Mouse (Mus musculus): Measurements from ENCODE around the gene Wdr66.

- TF ChIP-seq CTCF (IDR thresholded peaks at IDR 0.05; ENCODE audit: low read depth, low read length) (no peak), POLR2A (IDR thresholded peaks at IDR 0.05; ENCODE audit: insufficient read depth, low read length) (no peak), EP300 (IDR thresholded peaks at IDR 0.05; ENCODE audit: insufficient read depth, low read depth, low read length) (no peak)
Measured at GRCm38 (mm10) chr5:123272927-123273326, 21.0 kb downstream of the Wdr66 start.
